Mouse (Mus musculus) embryonic facial prominence, embryonic 10.5 days (tissue): ENCODE results near the gene Tbc1d14. TPM values are rescaled to one million over a fixed set of nuclear protein-coding genes. Genes with fewer than 3 reads are reported as not detected.

Experiments
- DNase-seq: peaks from one replicate; pipeline ENCODE4 v3.0.0-alpha.2; 2017; ENCODE audit warnings: low spot score
- H3K27ac ChIP-seq: fragments of 300-500 bp; sonication (generic); replicated peaks from 2 replicates; pipeline ENCODE4 v1.5.1; 2016; ENCODE audit warnings: mild to moderate bottlenecking
- H3K27me3 ChIP-seq: fragments of 300-500 bp; sonication (generic); replicated peaks from 2 replicates; pipeline ENCODE4 v1.6.1; 2016; ENCODE audit warnings: low read depth, mild to moderate bottlenecking; ENCODE audit not compliant: poor library complexity, severe bottlenecking
- H3K36me3 ChIP-seq: fragments of 300-500 bp; sonication (generic); replicated peaks from 2 replicates; pipeline ENCODE4 v1.6.1; 2016; ENCODE audit warnings: mild to moderate bottlenecking, moderate library complexity
- H3K4me1 ChIP-seq: fragments of 300-500 bp; sonication (generic); 2 replicates; pipeline ENCODE4 v1.6.1; 2016
- H3K4me3 ChIP-seq: fragments of 300-500 bp; sonication (generic); 2 replicates; pipeline ENCODE4 v1.5.1; 2016; ENCODE audit warnings: mild to moderate bottlenecking, moderate library complexity
- H3K9me3 ChIP-seq: fragments of 300-500 bp; sonication (generic); 2 replicates; pipeline ENCODE4 v1.6.1; 2016; ENCODE audit warnings: mild to moderate bottlenecking
- WGBS: fragments of 180-500 bp; shearing (Covaris S2); methylation state at CpG from one replicate; pipeline ENCODE4 v1.1.7; 2016; 5-methylcytosine and 5-hydroxymethylcytosine counted together
- polyA plus RNA-seq: library from polyadenylated mRNA; unstranded; fragments of >200 nt; fragmentation: Nextera tagmentation; extraction: Ambion mirVana; gene quantifications from 2 replicates; pipeline ENCODE4 v1.2.1, GENCODE M21; 2016

Gene Tbc1d14
- polyA plus RNA-seq, 1 experiment from 2014 or later: 39.9 TPM

- Histone ChIP-seq H3K36me3 (peaks cover 16% of the 10 kb centered on the region), H3K27me3 (peaks cover 26% of the 10 kb centered on the region), H3K4me1 (peaks cover 38% of the 10 kb centered on the region), H3K9me3 (0 out of 2 replicates have a peak, but pooled peaks cover 2% of the 10 kb centered on the region), H3K27ac (peak within 1 kb of the TSS; percentile 89), H3K4me3 (peak within 1 kb of the TSS; percentile 96)
- 7% methylated on average over 97 of the region's 97 CpGs for WGBS
- peak; percentile 99 for DNase-seq
These were observed 108.7 kb downstream of the Tbc1d14 start, which contains the start of the genes Tada2b and Ccdc96 for GRCm38 (mm10) chr5:36484171-36484990. Gene Tada2b, minus strand, starts transcription at chr5:36484285. Gene Ccdc96, plus strand, starts transcription at chr5:36484588.

DNA sequence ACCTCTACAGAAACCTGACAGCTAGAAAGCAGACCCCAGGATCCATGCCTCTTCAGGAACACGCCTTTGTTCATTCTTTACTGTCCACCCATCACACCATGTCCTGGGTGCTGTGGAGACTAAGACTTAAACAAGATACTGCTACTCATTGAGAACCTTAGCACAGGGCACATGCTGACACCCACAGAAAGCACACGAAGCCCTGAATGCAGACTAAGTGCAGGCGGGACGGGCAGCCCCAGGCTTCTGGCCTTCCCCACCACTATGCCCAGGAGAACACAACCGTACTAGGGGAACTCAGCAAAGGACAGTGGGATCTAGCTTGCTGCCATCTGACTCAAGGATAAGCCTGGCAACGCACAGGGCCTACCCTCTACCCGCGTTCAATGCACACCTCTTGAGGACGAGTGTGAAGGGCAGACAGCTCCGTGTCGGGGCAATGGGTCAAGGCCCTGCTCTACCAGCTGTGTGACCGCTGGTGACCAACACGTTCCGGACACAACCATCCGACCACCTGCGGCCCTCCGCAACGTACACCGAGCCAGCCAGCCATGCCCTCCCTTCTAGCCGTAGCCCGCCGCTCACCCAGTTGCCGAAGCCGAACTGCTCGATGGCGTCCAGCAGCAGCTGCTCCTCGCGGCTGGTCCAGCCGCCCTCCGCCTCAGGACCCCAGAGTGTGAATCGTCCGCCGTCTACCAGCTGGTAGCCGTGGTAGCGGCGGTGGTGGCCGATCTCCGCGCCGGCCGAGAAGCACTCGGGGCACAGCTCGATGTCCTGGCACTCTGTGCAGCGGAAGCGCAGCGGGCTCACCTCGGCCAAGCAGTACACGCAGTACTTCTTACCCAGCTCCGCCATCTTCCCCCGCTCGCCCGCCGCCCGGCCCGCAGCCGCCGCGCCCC, 109.6 kb downstream of the Tbc1d14 start:
- peaks cover 38% of the 10 kb centered on the region for H3K4me1 ChIP-seq
- H3K9me3 ChIP-seq: 0 out of 2 replicates have a peak, but pooled peaks cover 2% of the 10 kb centered on the region
- peak overlapping the region; percentile 96 for H3K4me3 ChIP-seq
- peak; percentile 68 for DNase-seq
- WGBS: 6% methylated on average over 58 of the region's 58 CpGs
- H3K27me3 ChIP-seq: peaks cover 26% of the 10 kb centered on the region
- H3K27ac ChIP-seq: peak overlapping the region; percentile 89
- H3K36me3 ChIP-seq: peaks cover 16% of the 10 kb centered on the region

DNA sequence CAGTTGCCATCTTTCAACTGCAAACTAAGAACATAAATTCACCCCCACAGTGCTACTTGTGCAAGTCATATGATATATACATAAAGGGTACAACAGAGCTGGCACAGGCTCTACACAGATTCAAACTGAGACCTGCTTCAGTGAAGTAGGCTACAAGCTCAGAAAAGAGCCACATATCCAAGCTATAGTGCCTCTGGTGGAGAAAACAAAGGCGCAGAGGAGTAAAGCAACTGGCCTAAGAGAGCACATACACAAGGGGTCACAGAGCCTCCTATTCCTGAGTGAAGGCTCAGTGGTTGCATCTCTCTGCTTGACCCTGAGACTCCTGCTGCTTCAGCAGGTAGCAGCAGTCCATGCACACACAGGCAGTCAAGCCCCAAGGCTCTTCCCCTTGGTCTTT, 112.0 kb downstream of the Tbc1d14 start:
- DNase-seq: no peak
- no peak overlapping the region for H3K4me3 ChIP-seq
- H3K27me3 ChIP-seq: peaks cover 16% of the 10 kb centered on the region
- WGBS: 78% methylated on average over 1 of the region's 1 CpGs
- H3K27ac ChIP-seq: no peak overlapping the region
- peaks cover 38% of the 10 kb centered on the region for H3K4me1 ChIP-seq
- peaks cover 29% of the 10 kb centered on the region for H3K36me3 ChIP-seq
- 0 out of 2 replicates have a peak, but pooled peaks cover 2% of the 10 kb centered on the region for H3K9me3 ChIP-seq

DNA sequence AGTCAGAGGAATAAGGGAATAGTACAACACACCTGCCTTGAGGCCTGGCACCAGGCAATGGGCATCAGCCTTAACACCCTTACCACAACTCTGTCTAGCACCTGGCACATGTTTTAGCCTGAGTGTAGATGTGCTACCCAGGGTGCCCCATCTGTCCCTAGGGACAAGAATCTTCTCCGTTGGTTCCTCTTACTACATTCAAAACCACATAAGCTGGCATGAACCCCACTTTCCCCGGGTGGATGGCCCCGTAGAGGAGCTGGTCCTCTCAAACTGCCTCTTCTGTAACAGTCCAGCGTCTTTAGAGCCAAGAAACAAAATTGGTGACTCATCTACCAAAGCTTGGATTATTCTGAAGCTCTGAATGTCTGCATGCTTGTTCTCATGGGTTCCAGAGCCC, 112.7 kb downstream of the Tbc1d14 start:
- peaks cover 8% of the 10 kb centered on the region for H3K27me3 ChIP-seq
- no peak overlapping the region for H3K4me3 ChIP-seq
- peaks cover 35% of the 10 kb centered on the region for H3K36me3 ChIP-seq
- H3K9me3 ChIP-seq: no peaks in the 10 kb centered on the region
- 92% methylated on average over 4 of the region's 4 CpGs for WGBS
- H3K4me1 ChIP-seq: peaks cover 35% of the 10 kb centered on the region
- H3K27ac ChIP-seq: no peak overlapping the region
- no peak for DNase-seq

DNA sequence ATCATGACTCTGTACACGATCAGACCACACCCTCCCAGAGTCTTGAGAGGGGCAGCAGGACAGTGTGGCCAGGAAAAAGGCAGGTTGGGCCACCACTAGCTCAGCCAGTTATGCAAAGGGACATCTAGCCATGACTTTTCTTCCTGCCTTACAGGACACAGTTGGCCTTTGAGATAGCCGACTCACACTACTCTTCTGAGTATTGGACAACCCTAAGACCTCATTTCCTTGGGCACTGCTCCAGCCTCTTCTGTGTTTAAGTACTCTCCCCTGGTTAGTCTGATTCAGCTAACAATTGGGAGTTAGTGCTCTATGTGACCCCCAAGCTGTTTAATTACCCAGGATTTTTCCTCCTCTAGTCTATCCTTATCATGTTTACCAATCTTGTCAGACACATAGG, 113.3 kb downstream of the Tbc1d14 start:
- no peak overlapping the region for H3K4me3 ChIP-seq
- H3K9me3 ChIP-seq: no peaks in the 10 kb centered on the region
- no peak overlapping the region for H3K27ac ChIP-seq
- H3K27me3 ChIP-seq: peaks cover 2% of the 10 kb centered on the region; the same call in 1 of the 2 replicates
- peaks cover 28% of the 10 kb centered on the region for H3K4me1 ChIP-seq
- no peak for DNase-seq
- 85% methylated on average over 2 of the region's 2 CpGs for WGBS
- H3K36me3 ChIP-seq: peaks cover 39% of the 10 kb centered on the region

GRCm38 (mm10) chr5:36478540-36479420, 114.3 kb downstream of the Tbc1d14 start:
- H3K4me1 ChIP-seq: peaks cover 23% of the 10 kb centered on the region
- H3K36me3 ChIP-seq: peaks cover 46% of the 10 kb centered on the region
- WGBS: 88% methylated on average over 6 of the region's 6 CpGs
- DNase-seq: no peak
- H3K27ac ChIP-seq: no peak overlapping the region
- no peaks in the 10 kb centered on the region for H3K27me3 ChIP-seq
- no peaks in the 10 kb centered on the region for H3K9me3 ChIP-seq
- H3K4me3 ChIP-seq: no peak overlapping the region

GRCm38 (mm10) chr5:36477486-36477885, 115.6 kb downstream of the Tbc1d14 start:
- no peak for DNase-seq

GRCm38 (mm10) chr5:36474283-36474682, 118.8 kb downstream of the Tbc1d14 start:
- H3K27me3 ChIP-seq: no peaks in the 10 kb centered on the region
- peaks cover 75% of the 10 kb centered on the region for H3K36me3 ChIP-seq
- H3K4me1 ChIP-seq: no peaks in the 10 kb centered on the region
- H3K4me3 ChIP-seq: no peak overlapping the region
- WGBS: 84% methylated on average over 5 of the region's 5 CpGs
- H3K27ac ChIP-seq: no peak overlapping the region
- no peaks in the 10 kb centered on the region for H3K9me3 ChIP-seq
- DNase-seq: peak; percentile 69

More at GRCm38 (mm10) chr5:36477486-36477885, 115.6 kb downstream of the Tbc1d14 start:
- H3K36me3 ChIP-seq: peaks cover 59% of the 10 kb centered on the region
- no peak overlapping the region for H3K27ac ChIP-seq
- H3K4me3 ChIP-seq: no peak overlapping the region
- WGBS: 89% methylated on average over 3 of the region's 3 CpGs
- no peaks in the 10 kb centered on the region for H3K27me3 ChIP-seq
- no peaks in the 10 kb centered on the region for H3K9me3 ChIP-seq
- H3K4me1 ChIP-seq: peaks cover 12% of the 10 kb centered on the region

- Histone ChIP-seq H3K27ac (no peak overlapping the region), H3K9me3 (no peaks in the 10 kb centered on the region), H3K36me3 (peaks cover 87% of the 10 kb centered on the region), H3K4me1 (no peaks in the 10 kb centered on the region), H3K4me3 (no peak overlapping the region), H3K27me3 (no peaks in the 10 kb centered on the region)
- 92% methylated on average over 4 of the region's 4 CpGs for WGBS
- DNase-seq: no peak
These were observed 120.0 kb downstream of the Tbc1d14 start for GRCm38 (mm10) chr5:36472876-36473655.

DNA sequence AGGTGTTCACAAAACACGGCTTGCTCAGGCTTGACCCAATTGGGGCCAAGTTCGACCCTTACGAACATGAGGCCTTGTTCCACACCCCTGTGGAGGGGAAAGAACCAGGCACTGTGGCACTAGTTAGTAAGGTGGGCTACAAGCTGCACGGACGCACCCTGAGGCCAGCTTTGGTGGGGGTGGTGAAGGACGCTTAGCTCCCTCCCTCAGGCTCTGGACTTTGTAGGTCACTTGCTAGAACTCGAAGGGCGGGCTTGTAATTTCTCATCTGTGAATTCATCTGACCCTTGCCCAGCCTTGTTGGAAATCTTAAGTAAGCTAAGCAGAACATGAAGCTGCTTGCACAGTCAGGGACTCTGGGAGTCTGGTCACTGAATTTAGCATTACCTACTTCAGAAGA, 121.9 kb downstream of the Tbc1d14 start:
- 94% methylated on average over 8 of the region's 8 CpGs for WGBS
- Histone ChIP-seq H3K9me3 (no peaks in the 10 kb centered on the region), H3K27me3 (no peaks in the 10 kb centered on the region), H3K4me1 (peaks cover 5% of the 10 kb centered on the region), H3K4me3 (no peak overlapping the region), H3K36me3 (peaks cover 87% of the 10 kb centered on the region), H3K27ac (no peak overlapping the region)
- no peak for DNase-seq

DNA sequence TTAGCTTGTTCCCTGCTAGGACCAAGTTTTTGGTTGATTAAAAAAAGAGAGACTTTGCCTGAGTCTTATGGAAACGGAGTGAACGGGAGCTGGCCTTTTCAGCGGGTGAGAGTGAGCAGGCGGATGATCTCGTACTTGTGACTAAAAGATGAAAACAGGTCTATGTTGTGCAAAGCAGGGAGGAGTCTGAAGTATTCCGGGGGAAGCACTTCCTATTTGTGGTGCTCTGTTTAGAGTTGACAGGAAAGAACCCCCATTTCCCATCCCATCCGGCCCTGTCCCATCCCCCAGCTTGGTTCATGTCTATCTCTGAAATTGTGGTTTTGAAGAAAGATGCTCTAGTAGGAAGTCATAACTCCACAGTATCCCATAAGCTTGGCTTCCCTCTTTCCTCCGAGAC, 127.2 kb downstream of the Tbc1d14 start:
- peak overlapping the region; percentile 98 for H3K4me3 ChIP-seq
- peaks cover 17% of the 10 kb centered on the region for H3K27me3 ChIP-seq
- 30% methylated on average over 8 of the region's 8 CpGs for WGBS
- H3K36me3 ChIP-seq: peaks cover 40% of the 10 kb centered on the region
- DNase-seq: no peak
- peaks cover 35% of the 10 kb centered on the region for H3K4me1 ChIP-seq
- H3K27ac ChIP-seq: 0 out of 2 replicates have a peak overlapping the region, but pooled peaks have one; percentile 89
- no peaks in the 10 kb centered on the region for H3K9me3 ChIP-seq
